Mouse (Mus musculus) adrenal gland, postnatal 4 days (tissue): Measurements from ENCODE around the gene Glud1. TPM values are rescaled to one million over a fixed set of nuclear protein-coding genes. Genes with fewer than 3 reads are reported as not detected.
A peak's percentile ranks its signal among the peaks of the same experiment; 100 is the strongest.

Experiments used
- DNase-seq, 2 experiments: peaks; one replicate each; pipeline ENCODE4 v3.0.0; 2021 to 2022; ENCODE audit warnings: low spot score in 2 of 2, mixed read lengths in 2 of 2
- long read RNA-seq, 2 experiments: library from polyadenylated mRNA; stranded (forward); transcript quantifications; one replicate each; pipeline ENCODE4 v2.0.0; 2021
- total RNA-seq, 2 experiments: library from RNA; stranded (reverse); gene quantifications; 2 replicates each; pipeline ENCODE4 v1.2.3; 2021

Gene Glud1
- 100 to 1,000 TPM; 220 to 286 TPM for total RNA-seq
- long read RNA-seq, experiment 1, transcript Glud1-201 (13 exons, 3,390 nt) = major isoform, 97 of 111 reads
- long read RNA-seq, experiment 1, partial matches to known transcripts = 9 of 111 reads
- long read RNA-seq, experiment 1, other reads (novel, unspliced or antisense) = 5 of 111 reads
- long read RNA-seq, experiment 2, transcript Glud1-201 (13 exons, 3,390 nt) = major isoform, 188 of 216 reads
- long read RNA-seq, experiment 2, partial matches to known transcripts = 18 of 216 reads
- long read RNA-seq, experiment 2, other reads (novel, unspliced or antisense) = 10 of 216 reads

GRCm38 (mm10) chr14:34310234-34310965 lies at the start of gene Glud1, which contains the start of gene Shld2:
TSS of gene Glud1 (plus strand) at chr14:34310727.
TSS of gene Shld2 (minus strand) at chr14:34310493.
- peak; percentile 93 to 95 for DNase-seq

DNA sequence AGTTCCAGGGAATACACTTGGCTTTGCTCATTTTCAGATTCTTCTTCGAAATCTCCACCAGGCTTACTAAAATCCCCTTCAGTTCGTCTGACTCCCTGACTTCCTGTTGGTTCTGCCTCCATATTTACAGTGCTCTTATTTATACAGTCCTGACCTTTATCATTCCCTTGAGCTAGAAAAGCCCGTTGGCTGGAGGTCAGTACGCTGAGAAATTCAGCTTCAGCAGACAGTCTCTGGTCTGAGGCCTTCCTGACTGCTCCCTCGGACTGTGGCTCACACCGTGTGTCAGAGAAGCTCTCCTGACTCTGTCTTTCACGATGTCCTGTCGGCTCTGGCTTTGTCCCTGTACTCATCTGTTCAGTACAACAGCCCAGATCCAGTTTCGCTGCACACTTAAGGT lies 42.5 kb upstream of the Glud1 start:
- no peak for DNase-seq

GRCm38 (mm10) chr14:34273280-34273679 lies 37.2 kb upstream of the Glud1 start:
- no peak for DNase-seq

DNA sequence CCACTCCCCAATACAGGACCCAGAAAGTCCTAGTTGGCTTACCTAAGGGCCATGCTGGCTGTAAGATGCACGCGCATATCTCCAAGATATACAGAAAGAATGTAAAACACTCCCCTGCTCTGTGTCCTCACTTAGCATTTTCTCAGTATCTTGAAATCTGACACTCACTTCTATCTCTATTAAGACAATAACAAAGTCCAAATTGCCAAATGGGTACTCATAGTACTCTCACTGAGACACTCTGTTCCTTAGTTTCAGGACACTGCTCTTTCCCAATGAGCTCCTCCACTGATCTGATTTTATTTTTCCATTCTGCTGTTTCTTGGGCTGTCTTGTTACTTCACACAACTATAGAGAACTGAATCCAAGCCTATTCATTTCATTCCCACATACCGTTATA lies 36.4 kb upstream of the Glud1 start:
- DNase-seq = no peak

GRCm38 (mm10) chr14:34275225-34275624 lies 35.3 kb upstream of the Glud1 start:
- DNase-seq = no peak

- DNase-seq = no peak
Measured at GRCm38 (mm10) chr14:34279726-34280125, 30.8 kb upstream of the Glud1 start.

- no peak for DNase-seq
Measured at GRCm38 (mm10) chr14:34280798-34281197, 29.7 kb upstream of the Glud1 start.

DNA sequence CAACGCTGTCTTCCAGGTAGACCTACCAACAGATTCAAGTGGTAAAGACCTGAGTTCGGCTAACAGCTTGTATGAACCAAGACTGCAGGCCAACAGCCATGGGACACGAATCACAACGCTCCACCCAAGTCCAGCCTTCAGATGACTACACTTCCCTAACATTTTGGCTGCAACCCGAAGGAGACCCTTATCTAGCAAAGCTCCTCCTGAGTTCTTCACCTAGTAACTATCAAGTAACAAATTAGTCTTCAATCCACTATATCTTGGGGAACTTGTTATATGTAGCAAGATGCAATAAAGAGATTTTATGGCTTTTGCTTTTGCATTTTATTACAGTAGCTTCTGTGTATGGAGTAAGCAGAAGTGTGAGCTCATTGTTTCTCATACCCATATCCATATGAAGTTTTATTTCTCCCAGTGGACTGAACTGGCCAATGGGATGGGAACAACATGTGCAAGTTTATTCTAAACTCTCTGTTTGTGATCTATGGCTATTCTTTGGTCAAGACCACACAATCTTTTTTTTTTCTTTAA lies 28.7 kb upstream of the Glud1 start:
- DNase-seq = no peak

- no peak for DNase-seq
Measured at GRCm38 (mm10) chr14:34288396-34288795, 22.1 kb upstream of the Glud1 start.

DNA sequence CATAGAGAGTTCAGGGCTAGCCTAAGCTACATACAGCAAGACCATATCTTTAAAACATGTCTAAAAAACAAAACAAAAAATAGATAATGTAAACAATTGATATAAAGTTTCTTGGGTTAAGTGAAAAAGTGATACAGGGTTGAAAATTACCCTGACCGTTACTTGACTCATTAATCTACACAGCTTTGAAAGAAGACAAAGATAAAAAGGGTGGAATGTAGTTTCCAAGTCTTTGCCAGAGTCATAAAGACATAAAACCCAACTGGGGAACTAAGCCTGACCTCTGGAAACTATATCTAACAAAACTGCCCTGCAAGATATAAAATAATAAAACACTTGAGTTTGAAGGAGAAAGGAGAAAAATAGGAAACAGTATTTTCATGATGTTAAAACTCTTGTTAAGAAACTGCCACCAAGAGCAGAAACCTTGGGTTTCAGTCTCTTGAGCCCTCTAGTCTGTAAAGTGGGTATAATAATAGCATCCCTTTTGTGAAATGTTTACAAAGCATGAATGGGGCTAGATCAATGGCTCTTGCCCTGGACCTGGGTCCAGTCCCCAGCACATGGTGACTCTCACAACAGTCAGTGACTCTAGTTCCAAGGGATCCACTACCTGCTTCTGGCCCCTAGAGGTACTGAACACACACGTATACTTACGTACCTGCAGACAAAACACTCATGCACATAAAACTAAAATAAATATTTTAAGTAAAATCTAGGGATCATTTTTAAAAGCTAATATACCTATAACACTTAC lies 21.1 kb upstream of the Glud1 start:
- no peak for DNase-seq

- no peak for DNase-seq
Measured at GRCm38 (mm10) chr14:34290229-34290628, 20.3 kb upstream of the Glud1 start.

DNA sequence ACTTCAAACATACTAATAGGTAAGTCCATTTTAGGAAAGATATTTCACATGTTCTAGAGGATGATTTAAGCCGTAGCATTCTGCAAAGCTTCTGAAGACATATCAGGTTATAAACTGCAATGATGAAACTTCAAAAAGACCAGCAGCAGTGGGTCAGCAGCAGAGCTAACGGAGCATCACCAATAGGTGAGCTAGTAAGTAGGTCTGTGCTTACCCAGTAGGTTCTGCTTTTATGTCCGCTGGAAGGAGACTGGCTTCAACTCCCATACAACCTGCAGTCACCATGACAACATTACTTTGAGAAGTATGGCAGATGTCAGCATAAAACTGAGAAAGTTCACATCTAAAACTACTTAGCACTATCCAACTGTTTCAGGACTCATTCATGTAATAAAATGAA lies 16.9 kb upstream of the Glud1 start:
- no peak for DNase-seq

GRCm38 (mm10) chr14:34296350-34296749 lies 14.2 kb upstream of the Glud1 start:
- no peak for DNase-seq

GRCm38 (mm10) chr14:34297038-34297437 lies 13.5 kb upstream of the Glud1 start:
- no peak for DNase-seq

- no peak for DNase-seq
Measured at GRCm38 (mm10) chr14:34297634-34298033, 12.9 kb upstream of the Glud1 start.

- DNase-seq = no peak
Measured at GRCm38 (mm10) chr14:34298871-34299700, 11.4 kb upstream of the Glud1 start.

DNA sequence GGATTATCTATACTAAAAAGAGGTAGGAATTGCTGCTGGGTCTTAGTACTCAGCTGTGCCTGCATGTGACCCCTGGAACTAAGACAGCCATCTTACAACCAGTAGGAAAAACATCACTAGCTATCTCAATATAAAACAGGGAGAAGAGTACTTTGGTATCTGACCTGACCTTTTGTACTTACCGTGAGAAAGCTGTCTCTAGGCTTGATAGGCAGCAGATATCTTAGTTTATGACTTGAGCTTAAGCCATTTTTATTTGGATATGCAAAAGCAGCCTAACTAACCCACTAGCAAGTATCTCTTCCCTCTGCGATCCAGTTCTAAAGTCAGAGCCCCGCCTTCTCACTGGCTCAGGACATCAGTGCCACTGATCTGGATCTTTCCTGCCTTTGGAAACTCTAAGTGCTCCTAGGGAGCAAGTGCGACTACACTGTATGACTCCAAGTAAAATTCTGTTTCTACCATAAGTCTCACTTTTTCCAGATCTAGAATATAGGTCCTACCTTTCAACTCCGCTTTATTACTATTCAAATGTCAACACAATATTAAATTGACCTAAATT lies 7.8 kb upstream of the Glud1 start:
- DNase-seq = no peak

DNA sequence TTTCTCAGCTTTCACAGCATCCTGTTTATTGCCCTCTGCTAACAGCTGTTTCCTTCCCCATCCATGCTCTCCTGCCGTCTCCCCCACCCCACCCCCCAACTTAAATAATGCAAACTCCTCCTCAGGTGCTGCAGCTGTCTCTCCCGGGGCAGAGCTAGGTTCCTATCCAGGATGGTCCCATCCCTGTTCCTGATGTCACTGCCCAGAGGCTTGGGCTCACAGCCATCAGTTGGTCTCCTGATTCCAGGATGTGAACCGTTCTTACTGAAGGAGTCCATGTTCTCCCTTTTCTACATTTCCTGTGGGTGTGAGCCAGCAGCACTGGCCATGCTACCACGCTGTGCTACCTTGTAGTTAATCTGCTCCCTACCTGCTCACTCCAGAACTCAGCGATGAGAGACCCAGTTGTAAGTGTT lies 7.3 kb upstream of the Glud1 start:
- DNase-seq = no peak

DNA sequence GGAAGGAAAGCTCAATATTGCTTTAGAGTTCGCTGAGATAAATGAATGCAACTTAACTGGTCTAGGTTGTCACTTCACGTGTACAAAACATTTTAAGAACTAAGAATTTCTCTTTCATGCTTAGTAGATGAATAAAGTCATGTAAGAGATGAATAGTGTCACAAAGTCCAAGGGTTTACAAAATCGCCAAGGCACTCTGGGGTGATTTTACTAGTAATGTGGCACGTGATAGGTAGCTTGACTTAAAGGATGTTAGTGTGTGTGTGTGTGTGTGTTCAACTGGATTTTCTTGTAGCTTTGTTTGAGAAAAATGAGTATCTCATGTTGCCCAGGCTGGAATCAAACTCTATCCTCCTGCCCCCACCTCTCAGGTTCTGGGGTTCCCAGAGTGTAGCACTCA lies 1.3 kb upstream of the Glud1 start:
- no peak for DNase-seq

DNA sequence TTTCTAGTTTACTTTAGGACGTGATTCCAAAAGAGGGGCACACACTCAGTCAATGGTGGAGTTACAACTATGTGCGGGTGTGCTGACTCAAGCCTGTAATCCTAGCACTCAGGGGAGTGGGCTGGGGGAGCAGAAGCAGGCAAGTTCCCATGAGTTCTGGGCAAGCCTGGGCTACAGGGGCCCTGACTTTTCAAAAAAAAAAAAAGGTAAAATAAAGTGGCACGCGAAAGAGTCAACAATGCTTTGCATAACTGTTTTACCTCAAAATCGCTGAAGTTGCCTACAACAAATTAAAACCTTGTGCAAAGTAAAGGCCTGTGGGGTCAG lies 657 bp upstream of the Glud1 start:
- DNase-seq = no peak
